Mouse (Mus musculus): Measurements from ENCODE around the gene Hsp90ab1.

DNA sequence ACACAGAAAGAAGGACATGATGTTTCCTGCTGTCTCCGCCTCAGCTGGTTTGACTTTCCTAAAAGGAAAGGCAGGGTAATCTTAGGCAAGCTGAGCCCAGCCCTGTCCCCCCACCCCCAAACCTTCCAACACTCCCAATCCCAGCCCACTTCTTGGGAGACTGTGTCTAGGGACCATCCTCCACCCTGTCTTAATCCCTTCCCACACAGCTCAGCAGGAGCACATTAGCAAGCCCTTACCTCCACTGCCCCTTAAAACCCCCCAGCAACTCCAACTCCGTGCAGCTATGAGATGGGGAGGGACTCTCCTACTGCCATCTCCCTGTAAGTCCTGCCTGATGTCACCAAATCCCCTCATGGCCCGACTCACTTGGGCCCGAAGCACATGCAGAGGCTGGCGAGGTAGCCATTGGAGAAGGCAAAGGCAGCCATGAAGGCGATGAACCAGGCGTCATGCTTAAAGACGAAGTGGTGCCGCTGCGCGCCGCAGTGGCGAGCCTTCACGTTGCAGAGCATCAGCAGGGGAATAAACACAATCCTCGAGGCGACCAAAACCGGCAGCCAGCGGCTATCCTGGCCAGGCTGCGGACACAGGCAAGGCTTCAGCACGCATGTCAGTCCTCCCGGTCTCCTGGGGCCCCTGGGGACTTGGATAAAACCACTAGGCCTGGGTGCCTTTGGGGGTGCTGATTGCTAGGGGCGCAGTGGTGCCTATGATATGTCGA lies 12.8 kb upstream of the Hsp90ab1 start:
- no peak for TF ChIP-seq CTCF (IDR thresholded peaks at IDR 0.05; ENCODE audit: borderline replicate concordance, extremely low read depth, insufficient read depth, insufficient read length)
- no peak for TF ChIP-seq POLR2A (IDR thresholded peaks at IDR 0.05; ENCODE audit: borderline replicate concordance, extremely low read depth, insufficient read depth, insufficient read length, poor library complexity, severe bottlenecking)

Data from brain, embryonic 14.5 days (tissue).